Mouse (Mus musculus) spleen, adult 2 months (tissue): ENCODE data around the gene Ier5. TPM values are rescaled to one million over a fixed set of nuclear protein-coding genes. Genes with fewer than 3 reads are reported as not detected.

Experiments used
- DNase-seq, 2 experiments: peaks; one replicate each; pipeline versions ENCODE4 v3.0.0 to v3.0.0-alpha.2; 2012 to 2021; ENCODE audit warnings: low spot score in 2 of 2, low read depth in 1 of 2
- H3K27ac ChIP-seq: fragments of 200-500 bp; 2 replicates; pipeline ENCODE4 v1.5.1; 2012; ENCODE audit warnings: low read length, inconsistent platforms; ENCODE audit not compliant: insufficient read depth
- H3K27me3 ChIP-seq: fragments of 200-500 bp; 2 replicates; pipeline ENCODE4 v1.6.1; 2012; ENCODE audit warnings: mild to moderate bottlenecking, moderate library complexity, low read length, inconsistent platforms; ENCODE audit not compliant: control insufficient read depth, insufficient read depth
- H3K36me3 ChIP-seq: fragments of 200-500 bp; 2 replicates; pipeline ENCODE4 v1.6.1; 2012; ENCODE audit warnings: mild to moderate bottlenecking, low read length, inconsistent platforms; ENCODE audit not compliant: control insufficient read depth, insufficient read depth
- H3K4me1 ChIP-seq: fragments of 200-500 bp; 2 replicates; pipeline ENCODE4 v1.6.1; 2011; ENCODE audit warnings: inconsistent platforms; ENCODE audit not compliant: control insufficient read depth, insufficient read depth, insufficient read length
- H3K4me3 ChIP-seq: fragments of 200-500 bp; 2 replicates; pipeline ENCODE4 v1.5.1; 2011; ENCODE audit warnings: mild to moderate bottlenecking, inconsistent platforms; ENCODE audit not compliant: insufficient read depth, insufficient read length; ENCODE audit errors: extremely low read depth
- CTCF ChIP-seq: fragments of 200-500 bp; IDR thresholded peaks from 2 replicates; pipeline ENCODE4 v1.5.1; 2011; ENCODE audit warnings: mild to moderate bottlenecking, inconsistent platforms; ENCODE audit not compliant: insufficient read depth, insufficient read length, insufficient replicate concordance; ENCODE audit errors: extremely low read depth
- POLR2A ChIP-seq: fragments of 200-500 bp; IDR thresholded peaks from 2 replicates; pipeline ENCODE4 v1.6.1; 2011; ENCODE audit warnings: low read depth, low read length, inconsistent platforms
- WGBS: fragments of 180-500 bp; shearing (Covaris S2); methylation state at CpG from one replicate; pipeline ENCODE4 v1.1.7; 2018; 5-methylcytosine and 5-hydroxymethylcytosine counted together
- polyA plus RNA-seq: library from polyadenylated mRNA; depleted of rRNA; stranded (reverse); fragments of >200 nt; gene quantifications from 2 replicates; pipeline ENCODE4 v1.2.3, GENCODE M21; 2012

The Ier5 gene
- polyA plus RNA-seq, 1 experiment: 47.7 TPM

DNA sequence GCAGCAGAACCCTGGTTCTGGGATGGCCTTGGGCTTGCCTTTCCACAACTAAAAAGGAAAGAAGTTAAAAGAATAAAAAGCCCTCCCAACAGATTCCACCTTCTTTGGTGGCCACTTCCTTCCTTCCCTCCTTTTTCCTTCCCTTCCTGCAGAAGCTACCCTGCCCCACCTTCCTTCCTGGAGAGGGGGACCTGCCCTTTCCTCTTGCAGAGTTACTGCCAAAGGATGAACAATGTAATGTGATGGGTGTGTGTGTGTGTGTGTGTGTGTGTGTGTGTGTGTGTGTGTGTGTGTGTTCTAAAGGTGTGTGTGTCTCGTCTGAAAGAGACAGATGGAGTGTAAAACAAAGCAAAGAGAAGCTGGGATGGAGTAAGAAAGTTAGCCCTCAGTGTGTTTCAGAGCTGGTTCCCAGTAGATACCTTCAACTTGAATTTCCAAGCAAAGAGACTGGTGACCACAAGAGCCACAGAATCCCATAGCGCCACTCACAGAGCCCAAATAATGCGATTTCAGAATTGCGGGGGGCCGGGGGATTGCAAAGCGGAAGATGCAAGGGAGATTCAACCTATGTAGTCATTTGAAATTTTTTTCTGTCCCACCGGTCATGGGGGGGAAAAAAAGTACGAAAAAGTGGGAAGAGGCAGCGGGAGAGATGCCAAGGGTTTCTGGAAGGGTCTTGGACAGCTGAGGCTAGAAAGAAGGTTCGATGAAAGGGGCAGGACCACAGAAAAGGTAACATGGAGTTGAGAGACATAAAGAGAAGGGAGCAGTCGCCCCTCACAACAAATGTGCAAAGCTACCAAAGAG lies 17.1 kb downstream of the Ier5 start:
- Histone ChIP-seq H3K4me1 (peaks cover 30% of the 10 kb centered on the region), H3K36me3 (no peaks in the 10 kb centered on the region), H3K27ac (no peak overlapping the region; the same call in 1 of the 2 replicates), H3K27me3 (no peaks in the 10 kb centered on the region), H3K4me3 (peak overlapping the region; percentile 63; the same call in 1 of the 2 replicates)
- TF ChIP-seq CTCF: no peak
- TF ChIP-seq POLR2A: no peak
- DNase-seq: no peak
- 19% methylated on average over 11 of the region's 11 CpGs for whole genome bisulfite sequencing

- Histone ChIP-seq H3K4me3 (no peak overlapping the region), H3K27ac (no peak overlapping the region), H3K36me3 (no peaks in the 10 kb centered on the region), H3K4me1 (peaks cover 17% of the 10 kb centered on the region; the same call in 1 of the 2 replicates), H3K27me3 (no peaks in the 10 kb centered on the region)
- TF ChIP-seq CTCF: no peak
- TF ChIP-seq POLR2A: no peak
- no peak for DNase-seq
- WGBS: 87% methylated on average over 3 of the region's 3 CpGs
These were observed 21.8 kb downstream of the Ier5 start for GRCm38 (mm10) chr1:155077675-155078074.

DNA sequence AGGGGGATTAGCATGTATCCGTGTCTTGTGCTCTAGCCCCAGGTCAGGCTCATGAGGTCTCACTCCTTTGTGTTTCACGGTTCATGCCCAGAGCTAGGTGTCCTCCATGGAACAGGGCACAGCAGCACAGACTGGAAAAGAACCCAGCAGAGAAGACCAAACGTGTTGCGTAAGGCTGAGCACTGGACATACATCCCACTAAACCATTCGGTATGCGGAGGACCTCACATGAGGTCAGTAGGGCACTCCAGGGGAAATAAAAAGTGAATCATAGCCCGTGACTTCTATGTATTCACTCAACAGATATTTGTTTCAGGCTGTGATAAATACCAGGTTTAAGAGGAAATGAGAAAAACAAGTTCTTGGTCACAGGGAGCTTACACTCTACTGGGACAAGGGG lies 23.6 kb downstream of the Ier5 start:
- DNase-seq: no peak
- peaks cover 18% of the 10 kb centered on the region; the same call in 1 of the 2 replicates for H3K4me1 ChIP-seq

DNA sequence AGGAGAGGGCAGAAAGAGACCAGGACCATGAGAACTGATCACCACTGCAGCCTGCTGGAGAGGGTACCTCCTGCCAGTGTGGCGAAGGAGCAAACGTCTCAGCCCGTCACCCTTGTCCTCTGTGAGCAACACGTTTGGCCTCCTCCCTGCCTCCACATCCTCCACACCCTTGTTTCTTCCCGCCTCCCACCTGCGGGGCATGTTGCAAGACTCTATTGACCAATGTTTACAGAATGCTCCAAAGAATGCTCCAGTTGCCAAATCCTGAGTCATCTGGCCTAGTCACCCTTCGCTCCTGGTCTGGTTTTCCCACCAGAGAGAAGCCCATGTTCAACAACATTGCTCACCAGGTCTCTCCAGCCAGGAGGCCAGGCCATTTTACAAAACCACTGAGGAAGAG lies 24.6 kb downstream of the Ier5 start:
- TF ChIP-seq CTCF: no peak
- TF ChIP-seq POLR2A: no peak
- no peak for DNase-seq
- peaks cover 26% of the 10 kb centered on the region; the same call in 1 of the 2 replicates for H3K4me1 ChIP-seq
- no peak overlapping the region for H3K4me3 ChIP-seq
- H3K36me3 ChIP-seq: no peaks in the 10 kb centered on the region
- no peak overlapping the region for H3K27ac ChIP-seq
- WGBS: 49% methylated on average over 7 of the region's 7 CpGs
- no peaks in the 10 kb centered on the region for H3K27me3 ChIP-seq

More for the DNA sequence above, 23.6 kb downstream of the Ier5 start:
- Histone ChIP-seq H3K27me3 (no peaks in the 10 kb centered on the region), H3K36me3 (no peaks in the 10 kb centered on the region), H3K27ac (no peak overlapping the region), H3K4me3 (no peak overlapping the region)
- TF ChIP-seq POLR2A: no peak
- 93% methylated on average over 7 of the region's 7 CpGs for WGBS

GRCm38 (mm10) chr1:155073905-155074304 lies 25.5 kb downstream of the Ier5 start:
- Histone ChIP-seq H3K36me3 (no peaks in the 10 kb centered on the region), H3K27me3 (no peaks in the 10 kb centered on the region), H3K4me3 (no peak overlapping the region), H3K27ac (no peak overlapping the region), H3K4me1 (peaks cover 28% of the 10 kb centered on the region; the same call in 1 of the 2 replicates)
- TF ChIP-seq CTCF: no peak
- TF ChIP-seq POLR2A: no peak
- WGBS: 75% methylated on average over 6 of the region's 6 CpGs
- no peak for DNase-seq

- Histone ChIP-seq H3K4me1 (peaks cover 24% of the 10 kb centered on the region; the same call in 1 of the 2 replicates), H3K27me3 (no peaks in the 10 kb centered on the region), H3K4me3 (no peak overlapping the region), H3K36me3 (no peaks in the 10 kb centered on the region), H3K27ac (no peak overlapping the region)
- 84% methylated on average over 7 of the region's 7 CpGs for WGBS
- TF ChIP-seq CTCF: no peak
- no peak for TF ChIP-seq POLR2A
- DNase-seq: no peak
These were observed 26.3 kb downstream of the Ier5 start for GRCm38 (mm10) chr1:155073133-155073532.

DNA sequence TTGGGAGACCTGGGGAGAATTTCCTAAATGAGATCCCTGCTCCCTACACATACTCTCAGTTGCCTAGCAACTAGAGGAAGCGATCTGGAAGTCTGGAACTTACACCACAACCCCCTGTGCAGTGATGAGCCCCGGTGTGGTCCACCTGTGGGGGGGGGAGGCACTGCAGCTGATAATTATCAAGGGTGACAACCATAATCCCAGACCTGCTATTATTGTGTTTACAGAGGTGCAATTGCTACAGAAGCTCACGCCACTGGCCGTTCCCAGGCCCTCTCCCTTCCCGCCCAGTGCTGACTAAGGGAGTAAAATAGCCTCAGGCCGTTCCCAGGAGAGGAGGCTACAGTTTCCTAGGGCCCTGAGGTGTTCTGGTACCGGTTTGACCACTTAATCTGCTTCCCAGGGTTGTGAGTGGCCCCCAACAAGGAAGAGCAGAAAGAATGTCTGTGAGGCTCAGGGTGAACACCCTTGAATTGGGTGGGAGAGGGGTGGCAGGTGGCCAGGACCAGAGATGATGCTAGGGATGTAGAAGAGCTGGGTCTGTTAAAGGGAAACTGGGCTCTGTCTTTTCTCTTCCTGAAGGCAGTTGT lies 28.1 kb downstream of the Ier5 start:
- H3K27ac ChIP-seq: no peak overlapping the region
- WGBS: 80% methylated on average over 7 of the region's 7 CpGs
- DNase-seq: no peak

More for the DNA sequence above, 28.1 kb downstream of the Ier5 start:
- no peaks in the 10 kb centered on the region for H3K36me3 ChIP-seq
- H3K27me3 ChIP-seq: no peaks in the 10 kb centered on the region
- no peak overlapping the region for H3K4me3 ChIP-seq
- H3K4me1 ChIP-seq: peaks cover 24% of the 10 kb centered on the region; the same call in 1 of the 2 replicates
- TF ChIP-seq POLR2A (no peak), CTCF (no peak)
